Mouse (Mus musculus) thymus, adult 18-20 months (tissue): ENCODE measurements around the gene 1700020L24Rik.

ENCODE experiments used
- DNase-seq, 2 experiments: peaks; one replicate each; pipeline ENCODE4 v3.0.0; 2022; ENCODE audit warnings: mixed read lengths in 2 of 2

The 1700020L24Rik gene

GRCm38 (mm10) chr11:83442596-83443267, 5.3 kb downstream of the 1700020L24Rik start:
- no peak for DNase-seq

- DNase-seq: no peak
Measured at GRCm38 (mm10) chr11:83443824-83444223, 6.3 kb downstream of the 1700020L24Rik start.

GRCm38 (mm10) chr11:83445001-83445400, 7.5 kb downstream of the 1700020L24Rik start:
- no peak for DNase-seq

- DNase-seq: no peak
Measured at GRCm38 (mm10) chr11:83447612-83448011, 10.1 kb downstream of the 1700020L24Rik start.

GRCm38 (mm10) chr11:83448021-83448926, 10.8 kb downstream of the 1700020L24Rik start:
- no peak for DNase-seq

GRCm38 (mm10) chr11:83448927-83449236, 11.4 kb downstream of the 1700020L24Rik start:
- DNase-seq: no peak

GRCm38 (mm10) chr11:83449298-83449697, 11.8 kb downstream of the 1700020L24Rik start:
- no peak for DNase-seq

- DNase-seq: no peak
Measured at GRCm38 (mm10) chr11:83450550-83450949, 13.1 kb downstream of the 1700020L24Rik start.

- DNase-seq: no peak
Measured at GRCm38 (mm10) chr11:83451281-83451680, 13.8 kb downstream of the 1700020L24Rik start.

- DNase-seq: no peak
Measured at GRCm38 (mm10) chr11:83454548-83454947, 17.1 kb downstream of the 1700020L24Rik start.

- no peak for DNase-seq
Measured at GRCm38 (mm10) chr11:83455608-83456007, 18.1 kb downstream of the 1700020L24Rik start.

- DNase-seq: no peak
Measured at GRCm38 (mm10) chr11:83457257-83457656, 19.8 kb downstream of the 1700020L24Rik start.

- DNase-seq: no peak
Measured at GRCm38 (mm10) chr11:83457912-83458601, 20.6 kb downstream of the 1700020L24Rik start.

GRCm38 (mm10) chr11:83461462-83462027, 24.1 kb downstream of the 1700020L24Rik start:
- no peak for DNase-seq

GRCm38 (mm10) chr11:83462711-83463244, 25.3 kb downstream of the 1700020L24Rik start, which contains the start of gene Mmp28:
Mmp28 (minus strand) TSS chr11:83463071.
- no peak for DNase-seq

GRCm38 (mm10) chr11:83465976-83466375, 28.5 kb downstream of the 1700020L24Rik start:
- no peak for DNase-seq

- no peak for DNase-seq
Measured at GRCm38 (mm10) chr11:83467120-83467652, 29.7 kb downstream of the 1700020L24Rik start.

- no peak for DNase-seq
Measured at GRCm38 (mm10) chr11:83468765-83469164, 31.3 kb downstream of the 1700020L24Rik start.

- no peak for DNase-seq
Measured at GRCm38 (mm10) chr11:83471766-83472165, 34.3 kb downstream of the 1700020L24Rik start.

GRCm38 (mm10) chr11:83472324-83473234, 35.1 kb downstream of the 1700020L24Rik start, which contains the start of gene Taf15:
Taf15 (plus strand) TSS chr11:83473086.
- DNase-seq: peak; percentile 95 to 96
